Mouse (Mus musculus) megakaryocyte, adult 5-6 weeks (primary cell): ENCODE data around the gene Dip2b. TPM values are rescaled to one million over a fixed set of nuclear protein-coding genes. Genes with fewer than 3 reads are reported as not detected.

ENCODE experiments used
- ATAC-seq: 2 replicates; pipeline ENCODE4 v1.8.0; 2016; ENCODE audit warnings: mild to moderate bottlenecking, inconsistent platforms; ENCODE audit not compliant: poor library complexity, severe bottlenecking
- total RNA-seq, 2 experiments: library from RNA; stranded (forward) in 1 of 2; stranded (reverse) in 1 of 2; fragments of 153-499, 151-499 nt in 1 of 2; fragments of 221-1000, 200-1000 nt in 1 of 2; gene quantifications; 2 replicates each; pipeline versions ENCODE4 v1.2.3 to v1.2.4; 2015 to 2017

The Dip2b gene
- total RNA-seq, 2 experiments from 2014 or later, result 13.5 to 17.6 TPM

DNA sequence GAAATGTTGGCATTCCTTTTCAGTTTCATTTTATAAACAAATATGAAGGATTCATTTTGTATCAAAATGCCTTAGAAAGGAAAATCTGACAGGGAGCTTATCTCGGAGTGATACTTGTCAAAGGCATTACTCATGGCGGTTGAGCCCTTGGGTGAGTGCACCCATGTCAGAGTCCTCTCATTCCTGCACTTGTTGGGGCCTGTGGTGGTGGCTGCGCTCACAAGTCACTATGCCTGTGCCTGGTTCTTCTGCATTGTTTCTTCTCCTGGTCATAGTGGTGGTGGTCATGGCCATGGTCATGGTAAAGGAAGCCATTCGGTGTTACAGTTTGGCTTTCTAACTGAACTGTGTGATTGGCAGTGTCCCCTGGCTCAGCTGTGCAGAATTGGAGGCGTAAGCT lies 44.3 kb downstream of the Dip2b start:
- no peak for ATAC-seq

DNA sequence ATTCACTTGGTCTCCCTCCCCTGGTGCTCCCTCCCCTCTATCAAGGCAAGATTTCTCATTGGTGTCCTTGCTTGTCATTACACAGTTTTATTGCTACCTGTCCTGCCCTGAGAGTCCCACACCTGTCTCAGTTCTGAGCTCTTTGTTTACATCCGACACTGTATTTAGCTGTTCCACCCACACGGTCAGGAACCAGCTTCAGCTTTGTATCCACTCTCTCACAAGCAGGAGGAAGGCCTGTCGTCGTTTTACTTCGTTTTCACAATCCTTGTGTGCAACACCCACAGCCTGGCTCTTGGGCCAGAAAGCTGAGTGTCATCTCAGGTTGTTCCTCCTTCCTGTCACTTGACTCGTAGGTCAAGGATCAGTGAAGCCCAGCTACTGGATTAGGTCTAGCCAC lies 45.4 kb downstream of the Dip2b start:
- peak; percentile 90 for ATAC-seq

DNA sequence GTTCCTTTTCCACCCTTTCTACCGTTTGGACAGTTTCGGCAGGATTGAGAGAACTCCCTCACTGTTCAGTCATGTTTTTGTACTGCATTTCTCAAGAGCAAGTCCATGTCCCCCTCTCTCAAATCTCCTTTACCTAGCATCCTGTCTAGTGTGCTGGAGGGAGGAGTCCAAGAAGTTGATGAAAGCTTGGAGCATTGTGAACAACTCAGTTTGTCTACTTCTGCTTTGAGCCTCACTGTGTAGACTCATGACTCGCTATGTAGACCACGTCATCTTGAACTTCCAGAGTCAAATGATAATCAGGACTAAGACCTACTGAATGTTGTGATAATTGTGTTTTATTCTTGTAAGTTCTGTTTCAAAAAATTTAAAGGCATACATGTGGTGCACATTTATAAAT lies 46.4 kb downstream of the Dip2b start:
- peak; percentile 64 for ATAC-seq

DNA sequence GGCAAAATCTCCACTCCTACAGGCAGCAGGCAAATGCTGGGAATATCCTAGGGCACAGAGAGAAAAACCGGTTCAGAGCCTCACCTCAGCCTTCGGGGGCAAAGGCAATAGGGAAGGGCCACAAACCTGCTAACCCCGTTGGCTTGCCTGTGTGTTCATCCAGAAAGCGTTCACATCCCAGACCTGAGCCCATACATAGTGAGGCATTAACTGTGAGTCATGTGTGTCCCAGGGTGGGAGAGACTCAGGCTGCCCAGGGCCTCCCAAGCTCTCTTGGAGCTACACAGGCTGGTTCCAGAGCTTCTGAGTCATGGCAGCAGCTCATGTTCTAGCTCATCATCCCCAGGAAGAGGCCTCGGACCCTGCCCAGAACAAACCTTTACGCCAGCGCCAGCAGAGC lies 49.6 kb downstream of the Dip2b start:
- ATAC-seq, result no peak

DNA sequence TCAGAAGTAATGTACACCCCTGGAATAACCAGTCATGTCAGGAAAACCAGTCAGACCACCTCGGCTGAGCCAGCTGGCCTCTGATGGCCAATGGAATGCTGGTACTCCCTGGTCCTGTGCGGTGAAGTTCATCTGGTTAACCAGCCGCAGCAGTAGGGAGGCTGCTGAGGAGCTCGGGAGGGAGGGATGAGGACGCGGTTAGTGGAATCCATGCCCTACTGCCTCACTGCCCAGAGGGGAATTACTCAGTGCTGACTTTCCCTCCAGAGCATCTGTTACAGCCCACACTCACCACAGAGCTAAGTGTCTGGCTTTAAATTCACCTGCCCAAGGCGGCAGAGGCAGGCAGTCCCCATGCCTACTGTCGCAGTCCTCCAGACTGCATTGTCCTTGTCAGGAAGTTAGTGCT lies 51.2 kb downstream of the Dip2b start:
- ATAC-seq, result no peak

DNA sequence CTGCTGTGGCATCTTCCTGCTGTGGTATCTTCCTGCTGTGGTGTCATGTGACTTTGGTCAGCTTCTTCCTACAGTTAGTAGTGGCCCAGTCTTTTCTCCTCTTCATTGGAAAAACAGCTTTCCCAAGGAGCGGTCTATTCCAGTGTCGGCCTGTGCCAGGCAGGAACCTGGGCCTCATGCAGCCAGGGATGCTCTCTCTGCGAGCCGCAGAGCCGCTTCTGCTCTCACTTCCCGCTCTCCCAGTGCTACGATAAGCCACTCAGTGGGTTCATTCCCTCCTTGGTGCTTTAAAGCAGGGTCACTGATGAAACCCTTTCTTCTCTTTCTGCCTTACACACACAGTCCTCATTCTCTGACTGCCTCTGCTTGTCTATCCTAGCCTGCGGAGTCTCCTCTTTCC lies 53.4 kb downstream of the Dip2b start:
- peak; percentile 60 for ATAC-seq

DNA sequence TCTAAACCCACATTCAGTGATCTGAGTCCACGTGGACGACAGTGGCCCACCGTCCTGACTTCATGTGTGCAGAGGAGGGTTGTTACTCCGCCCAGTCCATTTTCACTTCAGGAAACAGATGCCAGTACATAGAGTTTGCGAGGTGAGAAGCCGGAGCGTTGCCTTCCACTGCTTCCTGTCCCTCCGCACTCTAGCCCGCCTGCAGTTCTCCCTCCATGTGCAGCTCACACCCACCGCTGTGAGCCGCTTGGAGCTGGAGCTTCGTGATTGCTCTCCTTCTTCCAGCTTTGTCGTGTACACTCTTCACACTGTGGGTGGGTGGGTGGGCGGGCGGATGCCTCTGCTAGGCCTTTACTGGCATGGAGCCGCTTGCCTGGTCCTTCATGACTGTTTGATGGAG lies 53.8 kb downstream of the Dip2b start:
- ATAC-seq, result peak; percentile 66

DNA sequence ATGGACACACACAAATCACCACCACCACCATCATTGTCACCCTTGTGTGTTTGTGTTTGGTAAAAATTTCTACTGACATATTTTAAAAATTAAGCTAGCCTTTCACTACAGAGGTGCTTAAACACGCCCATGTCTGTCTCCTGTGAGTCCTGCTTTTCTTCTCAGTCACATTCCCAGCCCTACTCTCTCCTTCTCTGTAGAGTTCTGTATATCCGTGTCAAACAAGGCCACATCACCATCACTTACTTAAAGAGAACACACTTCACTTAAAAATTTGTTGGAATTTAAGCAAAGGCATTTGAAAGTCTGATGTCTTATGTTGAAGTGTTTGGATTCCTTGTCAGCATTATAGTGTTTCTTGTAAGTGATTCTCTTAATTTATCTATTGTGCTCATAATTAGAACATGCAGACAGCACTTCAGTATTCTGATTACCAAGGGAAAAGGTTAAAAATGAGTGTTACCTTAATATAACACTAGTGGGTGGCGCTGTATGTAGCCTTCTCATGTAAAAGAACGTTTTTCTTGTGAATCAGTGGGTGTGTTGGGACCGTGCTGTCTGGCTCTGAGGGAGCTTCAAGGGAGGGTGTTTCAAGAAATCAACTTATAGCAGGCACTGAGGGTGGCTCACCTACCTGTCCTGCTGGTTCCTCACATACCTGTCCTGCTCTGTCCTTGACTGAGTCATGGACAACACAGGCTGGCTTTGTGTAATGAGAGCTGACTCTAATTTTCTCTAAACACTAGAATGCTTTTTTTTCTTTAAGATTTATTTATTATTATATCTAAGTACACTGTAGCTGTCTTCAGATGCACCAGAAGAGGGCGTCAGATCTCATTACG lies 58.3 kb downstream of the Dip2b start:
- no peak for ATAC-seq

DNA sequence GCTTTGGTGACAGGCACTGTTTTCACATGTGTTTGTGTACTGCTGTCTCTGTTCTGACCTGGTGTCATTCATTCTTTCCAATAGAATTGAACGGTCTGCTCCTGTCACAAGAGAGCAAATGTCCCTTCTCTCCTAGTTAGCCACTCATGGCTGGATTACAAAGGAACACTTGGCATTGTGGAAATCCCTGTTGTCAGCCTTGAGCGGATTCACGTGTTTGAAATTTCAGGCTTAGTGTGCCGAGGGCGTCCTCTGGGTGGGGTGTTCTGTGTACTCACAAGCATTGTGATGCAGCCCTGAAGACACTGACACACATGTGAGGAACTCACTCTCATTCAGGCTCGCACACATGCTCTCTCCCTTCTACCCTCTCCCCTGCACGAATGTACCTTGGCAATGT lies 61.9 kb downstream of the Dip2b start:
- ATAC-seq, result no peak

DNA sequence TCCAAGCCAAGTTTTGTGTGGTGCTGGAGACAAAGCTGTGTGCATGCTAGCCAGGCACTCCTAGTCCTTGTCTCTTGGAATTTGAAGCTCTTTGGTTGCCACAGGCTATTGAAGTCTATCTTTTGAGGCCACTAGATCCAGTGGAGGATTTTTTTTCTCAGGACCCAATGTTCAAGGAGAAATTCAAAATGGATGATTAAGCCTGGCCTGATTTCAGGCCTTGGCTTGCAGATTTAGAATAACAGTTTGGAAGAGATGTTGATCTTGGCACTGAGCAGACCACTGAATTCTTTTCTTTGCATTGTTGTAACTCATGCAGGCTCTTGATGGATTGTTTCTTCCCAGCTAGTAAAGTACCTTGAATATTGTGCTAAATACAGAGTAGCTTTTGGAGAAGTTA lies 62.7 kb downstream of the Dip2b start:
- no peak for ATAC-seq

DNA sequence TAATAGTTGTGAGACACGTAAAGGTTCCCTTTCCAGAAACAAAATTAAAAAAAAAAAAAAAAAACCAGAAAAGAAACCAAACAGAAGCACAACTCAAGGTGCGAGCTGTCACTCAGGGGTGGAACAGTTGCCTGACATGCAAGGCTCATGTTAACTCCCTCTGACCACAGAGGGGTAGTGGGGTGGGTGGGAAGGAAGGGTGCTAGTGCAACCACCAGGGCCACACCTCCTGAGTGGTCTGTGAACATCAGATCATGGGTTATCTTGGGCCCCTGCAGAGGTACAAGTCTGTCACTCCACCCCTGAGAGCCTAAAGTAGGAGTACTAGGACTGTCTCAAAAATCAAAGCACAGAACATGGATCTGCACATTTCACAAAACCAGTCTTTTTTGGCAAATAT lies 65.7 kb downstream of the Dip2b start:
- no peak for ATAC-seq

DNA sequence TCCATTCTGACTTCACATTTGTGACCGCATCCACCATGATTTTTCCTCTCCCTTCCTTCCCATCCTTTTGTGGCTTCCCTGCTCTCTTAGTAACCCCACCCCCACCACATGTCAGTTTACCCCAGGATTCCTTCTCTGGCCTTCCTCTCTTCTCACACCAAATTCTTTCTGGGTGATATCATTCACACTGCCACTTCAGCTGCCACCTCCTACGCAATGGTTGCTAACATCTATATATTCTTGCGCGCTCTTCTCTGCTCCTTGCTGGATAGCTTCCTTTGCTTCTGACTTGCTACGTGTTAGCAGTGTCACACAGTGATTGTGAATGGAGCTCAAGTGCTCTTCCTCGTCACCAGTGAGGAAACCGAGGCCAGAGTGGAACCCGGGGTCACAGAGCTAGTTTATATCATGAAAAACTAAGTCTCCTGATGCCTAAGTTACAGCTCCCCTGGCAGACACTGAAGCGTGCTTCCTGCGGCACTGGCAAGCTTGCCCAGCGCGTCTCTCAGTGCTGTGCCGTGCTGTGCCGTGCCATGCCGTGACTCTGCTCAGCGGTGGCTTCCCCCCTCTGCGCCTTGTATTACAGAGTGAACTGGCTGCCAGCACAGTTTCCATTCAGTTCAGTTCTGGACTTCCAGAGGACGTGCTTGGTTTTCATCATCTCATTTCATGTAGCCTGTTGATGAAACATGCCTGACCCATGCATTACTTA lies 69.8 kb downstream of the Dip2b start:
- ATAC-seq, result no peak

DNA sequence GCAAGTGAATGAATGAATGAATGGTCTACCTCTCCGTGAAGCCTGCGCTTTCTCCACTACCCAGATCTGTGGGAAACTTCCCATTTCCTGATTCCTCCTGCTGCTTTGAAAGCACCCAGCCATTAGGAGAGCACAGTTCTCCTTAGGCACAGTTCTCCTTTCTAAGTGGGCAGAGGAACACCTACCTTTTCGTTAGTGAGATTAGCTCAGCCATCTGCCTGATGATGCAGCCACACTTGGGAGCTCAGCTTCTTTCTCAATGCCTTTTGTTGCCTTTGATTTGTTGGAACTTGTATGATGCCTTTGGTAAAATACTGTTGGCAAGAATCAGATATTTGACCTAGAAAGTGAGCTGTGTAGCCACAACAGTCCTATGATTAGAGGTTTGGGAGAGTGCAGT lies 71.5 kb downstream of the Dip2b start:
- no peak for ATAC-seq

DNA sequence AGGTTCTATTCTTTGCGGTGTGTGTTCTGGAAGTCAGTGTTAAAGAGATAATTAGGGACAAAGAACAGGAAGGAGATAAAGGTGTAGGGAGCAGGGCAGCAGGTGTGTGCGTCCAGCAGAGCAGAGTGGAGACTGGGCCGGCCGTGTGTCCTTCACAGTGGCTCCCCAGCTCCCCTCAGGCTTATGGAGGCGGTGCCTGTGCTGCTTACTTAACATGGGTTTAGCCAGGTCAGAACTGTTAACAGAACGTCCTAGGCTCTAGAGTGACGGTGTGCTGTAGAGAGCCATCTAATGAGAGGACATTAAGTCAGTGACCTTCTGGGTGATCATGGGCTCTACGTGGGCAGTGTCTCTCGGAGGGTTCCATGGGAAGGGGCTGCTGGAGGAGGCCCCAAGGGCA lies 73.4 kb downstream of the Dip2b start:
- no peak for ATAC-seq

DNA sequence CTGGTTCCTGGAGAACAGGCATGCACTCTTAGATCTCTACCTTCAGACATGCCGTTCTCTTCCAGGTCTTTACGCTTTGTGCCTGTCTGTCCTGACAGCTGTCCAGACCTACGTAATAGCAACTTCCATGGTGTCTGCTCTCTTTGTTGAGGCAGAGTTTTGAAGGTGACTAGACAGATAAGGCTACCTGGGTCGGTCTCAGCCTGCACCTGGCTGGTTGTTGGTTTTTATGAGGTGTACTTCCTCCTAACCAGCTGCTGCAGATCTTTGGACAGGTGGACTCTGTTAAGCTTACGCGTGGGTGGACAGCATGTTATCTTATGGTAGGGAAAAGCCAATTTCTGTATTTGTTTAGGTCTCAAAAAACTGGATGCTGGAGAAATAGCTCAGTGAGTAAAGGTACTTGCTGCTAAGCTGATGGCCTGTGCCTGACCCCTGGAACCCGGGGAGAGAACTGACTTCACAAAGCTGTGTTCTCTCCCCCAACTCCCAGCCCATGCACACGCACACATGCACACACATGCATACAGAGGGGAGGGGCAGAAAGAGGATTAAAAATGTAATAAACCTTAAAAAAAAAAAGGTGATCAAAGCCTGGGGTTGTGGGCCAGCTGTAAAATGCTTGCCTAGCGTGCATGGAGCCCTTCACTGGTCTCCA lies 74.0 kb downstream of the Dip2b start:
- no peak for ATAC-seq

DNA sequence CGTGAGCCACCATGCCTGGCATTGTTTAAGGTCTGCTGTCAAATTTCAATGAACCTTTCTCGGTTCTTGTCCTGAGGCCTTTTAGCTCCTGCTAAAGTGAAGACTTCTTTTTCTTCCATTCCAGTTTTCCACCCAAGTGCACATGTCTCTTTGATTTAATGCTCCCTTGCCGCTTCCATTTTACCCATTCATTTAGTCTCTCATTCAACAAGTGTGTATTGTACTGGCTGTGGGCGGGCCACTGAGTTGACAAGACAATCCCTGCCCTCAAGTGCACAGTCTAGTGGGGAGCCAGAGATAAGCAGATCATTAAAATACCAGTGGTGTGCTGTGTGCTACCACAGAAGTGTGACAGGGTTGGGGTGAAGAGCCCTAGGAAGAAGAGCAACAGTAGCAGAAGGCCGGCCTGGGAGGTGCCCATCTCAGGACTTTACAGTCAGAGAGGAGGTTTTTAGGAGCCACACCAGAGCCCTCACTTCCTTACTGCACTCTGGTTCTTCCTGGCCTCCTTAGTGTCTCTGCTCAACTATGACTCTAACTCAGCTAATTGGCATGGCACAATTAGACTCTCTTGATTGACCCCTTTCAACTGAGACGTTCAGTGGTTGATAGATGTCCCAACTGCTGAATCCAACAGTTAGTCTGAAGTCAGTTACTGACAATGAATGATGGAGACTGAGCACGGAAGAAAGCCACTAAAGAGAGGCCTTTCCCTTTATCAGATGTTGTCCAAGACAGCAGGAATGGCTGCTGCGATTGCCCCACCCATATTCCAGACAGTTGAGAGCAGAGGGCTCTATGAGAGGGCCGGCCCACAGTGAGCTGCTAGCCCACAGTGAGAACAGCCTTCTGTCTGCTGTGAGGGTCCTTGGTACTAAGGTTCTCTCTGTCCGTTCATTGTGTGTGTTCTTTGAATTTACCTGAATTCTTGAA lies 75.1 kb downstream of the Dip2b start:
- ATAC-seq, result no peak

DNA sequence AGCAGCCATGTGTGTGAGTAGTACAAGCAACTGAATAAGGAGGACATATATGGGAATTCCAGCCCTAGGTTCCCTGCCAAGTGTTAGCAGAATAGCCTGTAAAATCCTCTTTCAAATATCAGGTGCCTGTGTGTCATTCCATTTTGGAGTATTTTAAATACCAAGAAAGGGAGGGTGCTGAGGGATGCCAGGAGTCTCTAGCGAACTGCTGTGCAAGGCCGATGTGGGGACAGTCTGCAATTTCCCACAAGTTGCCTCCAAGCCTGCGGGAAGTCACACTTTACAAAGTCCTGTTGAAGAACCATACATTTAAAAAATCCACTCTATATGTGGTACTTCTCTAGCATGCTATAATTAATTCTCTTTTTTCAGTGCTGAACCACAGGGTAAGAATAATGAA lies 77.0 kb downstream of the Dip2b start:
- ATAC-seq, result no peak

DNA sequence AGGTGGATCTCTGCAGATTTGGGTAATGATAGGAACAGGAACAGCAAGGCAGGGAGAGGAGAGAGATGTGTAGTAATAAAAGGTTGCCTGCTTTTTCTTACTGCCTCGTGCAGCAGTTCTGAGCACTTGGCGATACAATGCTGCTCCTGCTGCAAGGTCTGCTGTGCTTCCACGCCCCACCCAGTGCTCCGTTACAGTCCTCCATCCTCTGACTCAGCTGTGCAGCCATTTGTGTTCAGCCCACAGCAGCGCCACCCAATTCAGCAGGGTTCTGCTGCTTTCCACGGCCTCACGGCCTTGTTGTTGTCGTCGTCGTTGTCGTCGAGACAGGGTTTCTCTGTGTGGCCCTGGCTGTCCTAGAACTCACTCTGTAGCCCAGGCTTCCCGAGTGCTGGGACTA lies 77.9 kb downstream of the Dip2b start:
- no peak for ATAC-seq

DNA sequence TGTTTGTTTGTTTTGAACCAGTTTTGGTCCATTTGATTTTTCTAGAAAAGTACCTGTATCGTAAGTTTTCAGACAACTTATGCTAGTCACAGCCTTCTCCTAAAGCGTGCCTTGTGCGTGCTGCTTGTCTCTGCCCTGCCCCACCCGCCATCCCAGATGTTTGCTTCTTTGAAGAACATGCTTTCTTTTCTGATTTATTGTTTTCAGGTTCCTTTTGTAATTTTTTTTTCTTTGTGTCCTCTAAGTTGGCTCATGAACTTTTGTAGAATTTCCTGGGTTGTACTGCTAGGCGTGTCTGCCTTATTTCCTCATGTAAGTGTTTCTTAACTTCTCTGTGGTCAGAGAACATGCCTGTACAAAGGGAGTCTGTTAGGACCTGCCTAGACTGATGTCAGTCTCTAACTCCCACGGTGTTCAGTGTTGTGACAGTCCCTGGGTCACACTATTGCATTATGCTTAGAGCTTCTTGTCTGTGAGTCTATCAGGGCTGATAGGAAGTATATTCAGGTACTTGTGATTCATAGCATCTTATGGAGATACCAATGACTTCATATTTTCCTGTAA lies 80.8 kb downstream of the Dip2b start:
- ATAC-seq, result peak; percentile 99

DNA sequence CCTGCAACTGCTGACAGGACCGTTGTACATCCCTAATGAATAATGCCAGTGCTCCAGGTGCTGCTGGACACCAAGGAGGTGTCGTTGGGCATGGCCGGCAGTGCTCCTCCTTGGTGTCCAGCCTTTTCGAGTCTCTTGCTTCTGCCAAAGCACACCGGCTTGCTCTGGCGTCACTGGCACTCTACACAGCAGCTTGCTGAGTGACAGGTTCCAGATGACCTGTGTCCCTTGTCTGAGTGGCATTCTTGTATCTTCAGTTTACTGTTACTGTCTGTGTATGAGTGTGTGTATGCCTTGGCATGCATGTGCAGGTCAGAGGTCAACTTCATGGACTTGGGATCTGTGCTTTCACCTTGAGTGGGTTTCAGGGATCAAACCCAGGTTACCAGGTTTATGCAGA lies 83.0 kb downstream of the Dip2b start:
- no peak for ATAC-seq

DNA sequence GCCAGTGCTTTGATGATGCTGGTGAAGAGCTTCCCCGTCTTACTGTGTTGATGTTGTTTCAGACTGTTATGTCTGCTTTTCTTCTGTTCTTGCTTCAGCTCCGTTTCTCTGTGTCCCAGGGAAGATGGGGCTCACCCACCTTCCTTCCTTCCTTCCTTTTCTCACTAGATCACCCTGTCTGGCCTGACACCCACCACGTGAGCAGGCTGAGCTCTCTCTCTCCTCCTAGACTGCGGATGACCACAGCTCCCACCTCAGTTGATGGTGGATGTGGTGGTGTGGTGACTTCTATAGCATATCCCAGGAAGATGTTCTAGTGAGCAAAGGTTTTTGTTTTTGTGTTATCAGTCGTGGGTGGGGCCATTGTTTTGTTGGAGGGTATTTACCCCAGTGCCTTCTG lies 85.4 kb downstream of the Dip2b start:
- no peak for ATAC-seq
